Mouse (Mus musculus): ENCODE data around the gene Rad54l.

- TF ChIP-seq CTCF (IDR thresholded peaks at IDR 0.05; ENCODE audit: low read depth) (no peak), EP300 (IDR thresholded peaks at IDR 0.05; ENCODE audit: low read depth) (no peak)
These were observed 76.9 kb downstream of the Rad54l start for GRCm38 (mm10) chr4:116046604-116047003.
